13 mouse cellular contexts compared by ENCODE assay signal in the genomic region with DNA sequence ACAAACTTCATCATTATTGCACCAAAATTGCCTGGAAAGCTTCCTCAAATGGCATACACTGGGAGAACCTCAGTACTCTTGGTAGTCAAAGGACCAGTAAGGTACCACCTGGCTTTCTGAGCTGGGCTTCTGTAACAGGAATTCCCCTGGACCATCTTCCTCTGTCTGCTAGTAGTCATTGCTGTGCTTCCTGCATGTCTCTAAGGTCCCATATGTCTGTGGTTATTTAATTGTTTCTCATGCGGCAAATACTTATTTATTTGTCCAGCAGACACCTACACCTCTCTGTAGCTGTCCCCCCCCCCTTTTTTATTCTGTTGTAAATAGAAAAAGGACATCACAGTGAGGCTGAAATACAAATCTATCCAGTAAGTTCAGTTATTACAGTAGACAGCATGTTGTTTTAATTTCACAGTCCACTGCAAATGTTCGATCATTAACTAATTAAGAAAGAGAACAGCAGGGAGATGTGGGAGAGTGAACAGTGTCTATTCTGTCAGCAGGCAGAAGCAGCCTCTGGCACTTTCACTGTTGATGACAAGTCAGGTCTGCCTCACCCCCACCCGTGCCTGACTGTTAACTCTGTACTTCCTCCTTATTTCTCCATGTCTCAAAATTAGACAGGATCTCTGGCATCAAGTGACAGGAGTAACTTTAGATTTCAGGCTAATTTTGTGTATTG.
DNase-seq lines count a peak whose midpoint lies in the region; ATAC-seq and TF ChIP-seq lines count a peak whose summit lies in the region.
"Had no signal": no experiment of that assay in that cellular context is flagged by ENCODE, and none has a peak within 500 bp of the region (broad histone marks: within the 10 kb centered on the region; RNA-seq: fewer than 3 reads in every experiment).

No protein-coding gene starts in this region.

- no peak overlapping the region for H3K4me2 ChIP-seq in hindbrain, embryonic 13.5 days
- H3K4me2 ChIP-seq in midbrain, postnatal 0 days (ENCODE audit: low read depth, low read length, poor library complexity, severe bottlenecking) = no peak overlapping the region
- H3K4me2 ChIP-seq: heart, embryonic 15.5 days had no signal

- no peak overlapping the region for H3K9ac ChIP-seq in hindbrain, embryonic 13.5 days
- no peak overlapping the region for H3K9ac ChIP-seq in midbrain, postnatal 0 days (replicated peaks; ENCODE audit: low read length, poor library complexity, severe bottlenecking)
- H3K9ac ChIP-seq: heart, embryonic 15.5 days had no signal

- 0 out of 2 replicates have a peak, but pooled peaks cover 4% of the 10 kb centered on the region for H3K4me1 ChIP-seq in hindbrain, embryonic 13.5 days (replicated peaks)
- no peaks in the 10 kb centered on the region for H3K4me1 ChIP-seq in midbrain, postnatal 0 days (ENCODE audit: insufficient read depth, low read length)
- H3K4me1 ChIP-seq: heart, embryonic 15.5 days had no signal

- H3K27ac ChIP-seq in hindbrain, embryonic 13.5 days = no peak overlapping the region
- no peak overlapping the region for H3K27ac ChIP-seq in midbrain, postnatal 0 days (ENCODE audit: low read depth, low read length)
- H3K27ac ChIP-seq: heart, embryonic 15.5 days had no signal

- peak; percentile 26 to 35 for DNase-seq in cerebellum, postnatal 14 days
- no peak for DNase-seq in cerebellum, adult 9-11 months
- peak; percentile 24 for DNase-seq in layer of hippocampus, adult 11-12 months (ENCODE audit: low spot score)
- DNase-seq in layer of hippocampus, postnatal 25 days (ENCODE audit: extremely low spot score in 1 of 2, low spot score in 1 of 2) = no peak
- DNase-seq in midbrain, postnatal 0 days (ENCODE audit: low spot score) = peak; percentile 75
- DNase-seq in heart, postnatal 25 days (ENCODE audit: low spot score) = no peak
- DNase-seq in thymus, postnatal 36 days = no peak
- DNase-seq: cerebellum, adult 8-10 months; lung, adult 2 months; right cerebral cortex, postnatal 14 days; thymus, postnatal 14 days had no signal

- TF ChIP-seq CTCF in midbrain, postnatal 0 days (IDR thresholded peaks at IDR 0.05) = no peak

- peak; percentile 84 for ATAC-seq in hindbrain, embryonic 13.5 days (ENCODE audit: low FRiP score)
- no peak for ATAC-seq in midbrain, postnatal 0 days (ENCODE audit: low FRiP score)

- intact Hi-C loops in heart, postnatal 25 days (cut with DNase I) = no loop called here

- no peak overlapping the region for H3K4me3 ChIP-seq in hindbrain, embryonic 13.5 days
- H3K4me3 ChIP-seq in midbrain, postnatal 0 days (ENCODE audit: low read depth, low read length) = no peak overlapping the region
- H3K4me3 ChIP-seq: heart, embryonic 15.5 days had no signal

- no peaks in the 10 kb centered on the region for H3K36me3 ChIP-seq in hindbrain, embryonic 13.5 days
- H3K36me3 ChIP-seq in midbrain, postnatal 0 days (ENCODE audit: insufficient read depth, low read length) = no peaks in the 10 kb centered on the region
- H3K36me3 ChIP-seq: heart, embryonic 15.5 days had no signal

- H3K9me3 ChIP-seq in hindbrain, embryonic 13.5 days = no peaks in the 10 kb centered on the region
- no peaks in the 10 kb centered on the region for H3K9me3 ChIP-seq in midbrain, postnatal 0 days (ENCODE audit: low read length)
- H3K9me3 ChIP-seq: heart, embryonic 15.5 days had no signal

- no peaks in the 10 kb centered on the region for H3K27me3 ChIP-seq in hindbrain, embryonic 13.5 days
- H3K27me3 ChIP-seq in midbrain, postnatal 0 days (ENCODE audit: insufficient read depth, low read length) = no peaks in the 10 kb centered on the region
- H3K27me3 ChIP-seq: heart, embryonic 15.5 days had no signal

- 54% methylated on average over 3 of the region's 3 CpGs for WGBS in hindbrain, embryonic 13.5 days
- WGBS in midbrain, postnatal 0 days = 68% methylated on average over 3 of the region's 3 CpGs

Comparison
In these comparisons a context has a peak if more than half of its experiments do, and no peak if none do; other contexts are left out.
1. DNase-seq: peak in cerebellum, postnatal 14 days (2 of 2), layer of hippocampus, adult 11-12 months (single experiment) and midbrain, postnatal 0 days (single experiment); none in cerebellum, adult 9-11 months (single experiment), layer of hippocampus, postnatal 25 days (0 of 2), heart, postnatal 25 days (single experiment) and thymus, postnatal 36 days (0 of 2).